Mouse (Mus musculus) neural tube, embryonic 13.5 days (tissue): ENCODE data around the gene Gba. TPM values are rescaled to one million over a fixed set of nuclear protein-coding genes. Genes with fewer than 3 reads are reported as not detected.

Experiments
- ATAC-seq: fragments of 200-750 bp; cut with Nextera tagmentation; 2 replicates; pipeline ENCODE4 v1.8.0; 2017; ENCODE audit warnings: low read depth, mild to moderate bottlenecking, moderate TSS enrichment, moderate library complexity
- H3K27ac ChIP-seq: fragments of 300-500 bp; sonication (generic); replicated peaks from 2 replicates; pipeline ENCODE4 v1.5.1; 2015; ENCODE audit warnings: moderate library complexity, mild to moderate bottlenecking, inconsistent platforms
- H3K27me3 ChIP-seq: fragments of 300-500 bp; sonication (generic); 2 replicates; pipeline ENCODE4 v1.6.1; 2015; ENCODE audit warnings: mild to moderate bottlenecking, inconsistent platforms
- H3K36me3 ChIP-seq: fragments of 300-500 bp; sonication (generic); 2 replicates; pipeline ENCODE4 v1.6.1; 2015; ENCODE audit warnings: mild to moderate bottlenecking, inconsistent platforms
- H3K4me1 ChIP-seq: fragments of 300-500 bp; sonication (generic); replicated peaks from 2 replicates; pipeline ENCODE4 v1.6.1; 2015; ENCODE audit warnings: inconsistent platforms
- H3K4me2 ChIP-seq: fragments of 300-500 bp; sonication (generic); 2 replicates; pipeline ENCODE4 v1.6.1; 2015; ENCODE audit warnings: inconsistent platforms, mild to moderate bottlenecking, moderate library complexity
- H3K4me3 ChIP-seq: fragments of 300-500 bp; sonication (generic); 2 replicates; pipeline ENCODE4 v1.5.1; 2015; ENCODE audit warnings: mild to moderate bottlenecking, inconsistent platforms
- H3K9ac ChIP-seq: fragments of 300-500 bp; sonication (generic); 2 replicates; pipeline ENCODE4 v1.6.1; 2015; ENCODE audit warnings: moderate library complexity, mild to moderate bottlenecking, inconsistent platforms
- H3K9me3 ChIP-seq: fragments of 300-500 bp; sonication (generic); 2 replicates; pipeline ENCODE4 v1.6.1; 2016; ENCODE audit warnings: inconsistent platforms
- WGBS: fragments of 180-500 bp; shearing (Covaris S2); methylation state at CpG from one replicate; pipeline ENCODE4 v1.1.7; 2015; 5-methylcytosine and 5-hydroxymethylcytosine counted together
- polyA plus RNA-seq: library from polyadenylated mRNA; unstranded; fragments of >200 nt; fragmentation: Nextera tagmentation; extraction: Ambion mirVana; gene quantifications from 2 replicates; pipeline ENCODE4 v1.2.1, GENCODE M21; 2015

Gene Gba
- polyA plus RNA-seq, 1 experiment from 2014 or later = 50.0 TPM

DNA sequence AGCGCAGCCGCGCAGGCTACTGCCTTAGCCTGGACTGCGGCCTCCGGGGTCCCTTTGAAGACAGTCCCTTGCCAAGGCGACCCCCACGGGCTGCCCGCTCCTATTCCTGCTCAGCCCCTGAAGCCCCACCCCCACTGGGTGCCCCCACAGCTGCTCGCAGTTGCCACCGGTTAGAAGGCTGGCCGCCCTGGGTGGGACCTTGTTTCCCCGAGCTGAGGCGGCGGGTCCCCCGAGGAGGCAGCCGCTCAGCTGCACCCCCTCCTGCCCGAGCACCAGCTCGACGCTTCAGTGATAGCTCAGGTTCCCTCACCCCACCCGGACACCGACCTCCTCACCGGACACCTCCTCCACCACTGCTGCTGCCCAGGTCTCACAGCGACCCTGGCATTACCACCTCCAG lies 15.5 kb upstream of the Gba start:
- Histone ChIP-seq H3K4me2 (no peak overlapping the region), H3K36me3 (peaks cover 37% of the 10 kb centered on the region), H3K9me3 (no peaks in the 10 kb centered on the region), H3K27me3 (no peaks in the 10 kb centered on the region), H3K4me3 (no peak overlapping the region), H3K9ac (peak overlapping the region; percentile 5; the same call in 1 of the 2 replicates), H3K27ac (no peak overlapping the region), H3K4me1 (peaks cover 29% of the 10 kb centered on the region)
- 46% methylated on average over 23 of the region's 23 CpGs for WGBS
- ATAC-seq = no peak

DNA sequence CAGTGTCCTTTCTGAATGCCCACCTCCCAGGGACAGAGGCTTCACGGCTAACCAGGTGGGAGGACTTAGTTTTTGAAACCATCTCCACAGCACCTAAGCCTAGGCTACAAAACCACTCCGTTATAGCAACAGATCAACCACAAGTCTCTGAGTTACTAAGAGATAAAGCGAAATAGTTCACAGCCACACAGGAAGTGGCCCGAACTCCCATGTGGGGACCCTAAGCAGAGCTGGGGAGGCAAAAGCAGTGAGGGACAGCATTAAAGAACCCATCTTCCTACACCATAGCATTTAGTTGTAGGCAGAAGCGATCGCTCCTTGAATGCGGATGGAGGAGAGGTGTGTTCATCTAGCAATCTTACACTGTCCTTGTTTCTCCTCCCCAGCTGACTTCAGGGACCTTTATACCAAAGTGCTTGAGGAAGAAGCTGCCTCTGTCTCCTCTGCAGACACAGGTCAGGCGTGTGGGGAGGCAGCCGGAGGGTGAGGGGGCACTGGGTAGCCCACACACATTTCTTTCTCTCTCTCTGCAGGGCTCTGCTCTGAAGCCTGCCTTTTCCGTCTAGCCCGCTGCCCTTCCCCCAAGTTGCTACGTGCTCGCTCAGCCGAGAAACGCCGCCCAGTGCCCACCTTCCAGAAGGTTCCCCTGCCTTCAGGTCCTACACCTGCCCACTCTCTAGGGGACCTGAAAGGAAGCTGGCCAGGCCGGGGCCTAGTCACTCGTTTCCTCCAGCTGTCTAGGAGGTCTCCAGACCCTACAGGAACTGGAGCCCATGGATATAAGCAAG lies 14.8 kb upstream of the Gba start:
- H3K27me3 ChIP-seq = no peaks in the 10 kb centered on the region
- no peak overlapping the region for H3K4me3 ChIP-seq
- peaks cover 32% of the 10 kb centered on the region for H3K36me3 ChIP-seq
- WGBS = 77% methylated on average over 18 of the region's 18 CpGs
- H3K9me3 ChIP-seq = no peaks in the 10 kb centered on the region
- no peak overlapping the region for H3K4me2 ChIP-seq
- no peak overlapping the region for H3K27ac ChIP-seq
- no peak overlapping the region for H3K9ac ChIP-seq
- ATAC-seq = no peak
- H3K4me1 ChIP-seq = peaks cover 25% of the 10 kb centered on the region

DNA sequence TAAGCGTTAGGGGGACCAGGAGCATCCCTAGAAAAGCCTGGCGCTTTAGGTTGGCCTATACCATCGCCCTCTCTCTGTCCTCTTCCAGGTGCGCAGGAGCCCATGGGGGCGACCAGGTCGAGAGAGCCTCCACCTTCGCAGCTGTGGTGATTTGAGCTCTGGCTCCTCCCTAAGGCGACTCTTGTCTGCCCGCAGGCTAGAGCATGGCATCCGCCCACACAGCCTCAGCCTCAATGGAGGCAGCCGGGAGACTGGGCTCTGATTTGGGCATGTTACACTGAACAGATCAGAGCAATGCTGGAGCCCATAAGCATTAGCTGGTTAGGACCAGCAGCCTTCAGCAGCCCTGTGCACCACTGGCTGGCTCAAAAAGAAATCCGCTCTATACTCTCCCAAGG lies 14.3 kb upstream of the Gba start:
- H3K27ac ChIP-seq = no peak overlapping the region
- peaks cover 23% of the 10 kb centered on the region for H3K4me1 ChIP-seq
- no peaks in the 10 kb centered on the region for H3K27me3 ChIP-seq
- WGBS = 71% methylated on average over 12 of the region's 12 CpGs
- no peak overlapping the region for H3K4me3 ChIP-seq
- H3K9me3 ChIP-seq = no peaks in the 10 kb centered on the region
- no peak for ATAC-seq
- no peak overlapping the region for H3K9ac ChIP-seq
- no peak overlapping the region for H3K4me2 ChIP-seq
- peaks cover 32% of the 10 kb centered on the region for H3K36me3 ChIP-seq

DNA sequence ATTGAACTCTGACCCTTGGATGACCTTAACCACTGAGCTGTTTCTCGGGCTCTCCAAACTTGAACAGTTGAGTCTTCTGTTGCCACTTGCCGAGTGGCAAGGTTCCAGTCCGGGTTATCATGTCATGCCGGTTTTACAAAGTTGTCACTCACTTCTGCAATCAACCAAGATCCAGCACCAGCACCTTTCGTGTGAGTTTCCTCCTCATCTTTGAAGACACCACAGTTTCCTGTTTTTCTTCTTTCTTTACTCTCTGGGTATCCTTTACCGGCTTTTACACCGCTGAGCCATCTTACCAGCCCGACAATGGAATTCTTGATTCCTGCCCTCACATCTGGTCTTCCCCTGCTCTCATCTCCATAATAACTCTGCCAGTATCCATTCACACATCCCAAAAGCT lies 12.3 kb upstream of the Gba start:
- peaks cover 32% of the 10 kb centered on the region for H3K36me3 ChIP-seq
- peaks cover 4% of the 10 kb centered on the region for H3K4me1 ChIP-seq
- H3K9me3 ChIP-seq = no peaks in the 10 kb centered on the region
- no peak overlapping the region for H3K4me2 ChIP-seq
- H3K4me3 ChIP-seq = no peak overlapping the region
- no peaks in the 10 kb centered on the region for H3K27me3 ChIP-seq
- no peak overlapping the region for H3K9ac ChIP-seq
- H3K27ac ChIP-seq = no peak overlapping the region
- WGBS = 84% methylated on average over 8 of the region's 8 CpGs
- ATAC-seq = no peak

DNA sequence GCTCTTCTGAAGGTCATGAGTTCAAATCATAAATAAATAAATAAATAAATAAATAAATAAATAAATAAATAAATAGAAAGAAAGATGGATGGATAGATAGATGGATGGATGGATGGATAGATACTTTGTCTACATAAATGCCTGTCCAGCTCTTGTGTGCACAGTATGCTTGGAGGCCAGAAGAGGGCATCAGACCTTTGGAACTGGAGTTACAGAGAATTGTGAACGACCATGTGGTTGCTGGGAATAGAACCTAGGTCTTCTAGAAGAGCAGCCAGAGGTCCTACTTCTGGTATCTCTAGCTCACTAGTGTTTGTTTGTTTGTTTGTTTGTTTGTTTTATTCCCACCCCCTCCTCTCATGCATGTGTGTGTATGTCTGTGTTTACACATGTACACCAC lies 9.4 kb upstream of the Gba start:
- Histone ChIP-seq H3K27ac (no peak overlapping the region), H3K4me2 (no peak overlapping the region), H3K9ac (no peak overlapping the region), H3K36me3 (peaks cover 10% of the 10 kb centered on the region), H3K9me3 (no peaks in the 10 kb centered on the region), H3K4me1 (peaks cover 13% of the 10 kb centered on the region), H3K27me3 (no peaks in the 10 kb centered on the region), H3K4me3 (no peak overlapping the region)
- ATAC-seq = no peak
- 79% methylated on average over 1 of the region's 1 CpGs for WGBS

DNA sequence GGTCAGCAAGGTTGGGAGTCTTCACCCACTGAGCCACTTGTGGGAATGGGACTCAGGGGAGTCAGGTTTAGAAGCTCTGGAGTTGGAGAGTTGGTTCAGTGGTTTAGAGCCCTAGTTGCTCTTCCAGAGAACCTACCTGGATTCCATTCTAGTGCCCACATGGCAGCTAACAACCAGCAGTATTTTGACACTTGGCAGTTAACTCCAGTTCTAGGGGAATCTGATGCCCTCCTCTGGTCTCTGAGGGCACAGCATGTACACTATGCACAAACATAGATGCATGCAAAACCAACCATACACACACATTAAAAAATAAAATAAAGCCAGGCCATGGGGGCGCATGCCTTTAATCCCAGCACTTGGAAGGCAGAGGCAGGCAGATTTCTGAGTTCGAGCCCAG lies 8.9 kb upstream of the Gba start:
- Histone ChIP-seq H3K9ac (no peak overlapping the region), H3K27ac (no peak overlapping the region), H3K36me3 (peaks cover 5% of the 10 kb centered on the region; the same call in 1 of the 2 replicates), H3K4me2 (no peak overlapping the region), H3K4me3 (no peak overlapping the region), H3K4me1 (peaks cover 13% of the 10 kb centered on the region), H3K9me3 (no peaks in the 10 kb centered on the region), H3K27me3 (no peaks in the 10 kb centered on the region)
- no peak for ATAC-seq
- 92% methylated on average over 2 of the region's 2 CpGs for WGBS

DNA sequence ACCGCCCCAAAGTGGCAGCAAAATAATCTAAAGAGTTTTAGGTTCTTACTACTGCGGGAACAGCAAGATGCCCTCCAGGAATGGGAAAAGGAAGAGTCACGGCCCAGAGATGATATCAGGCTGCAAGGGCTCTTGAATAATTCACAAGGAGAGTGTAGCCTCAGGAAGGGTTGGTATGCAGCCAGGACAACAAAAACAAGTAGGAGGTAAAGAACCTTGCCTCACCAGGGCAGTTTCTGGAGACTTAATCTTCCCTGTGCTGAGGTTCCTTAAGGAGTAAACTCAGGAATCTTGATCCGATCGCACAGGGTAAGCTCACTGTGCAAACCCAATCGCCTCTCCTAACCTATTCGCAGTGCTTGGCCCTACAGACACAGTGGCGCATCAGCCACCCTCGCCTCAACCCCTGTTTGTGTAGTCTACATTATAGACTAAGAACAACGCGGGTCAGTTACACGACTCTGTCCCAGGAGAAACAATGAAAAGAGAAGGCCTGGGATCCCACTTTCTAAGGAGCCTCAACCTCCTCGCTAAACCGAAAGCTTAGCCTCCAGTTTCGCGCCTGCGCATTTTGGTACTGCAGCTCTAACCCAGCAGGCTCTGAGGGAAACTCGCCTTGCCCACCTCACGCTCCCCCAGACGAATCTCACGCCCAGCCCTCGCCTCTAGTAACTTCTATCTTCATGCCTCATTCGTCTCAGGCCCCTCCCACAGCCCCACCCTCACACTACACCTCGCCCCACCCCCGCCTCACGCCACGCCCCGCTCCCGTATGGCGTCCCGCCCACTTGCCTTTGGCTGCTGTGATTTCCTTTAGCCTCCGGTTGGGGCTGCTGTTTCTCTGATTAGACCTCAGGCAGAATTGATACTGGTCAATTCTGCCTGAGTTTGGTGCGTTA lies 6.5 kb upstream of the Gba start:
- Histone ChIP-seq H3K9ac (peak overlapping the region; percentile 72), H3K27me3 (no peaks in the 10 kb centered on the region), H3K4me2 (peak overlapping the region; percentile 64), H3K4me1 (peaks cover 13% of the 10 kb centered on the region), H3K27ac (peak overlapping the region; percentile 82), H3K36me3 (no peaks in the 10 kb centered on the region), H3K9me3 (no peaks in the 10 kb centered on the region), H3K4me3 (peak overlapping the region; percentile 41)
- 8% methylated on average over 33 of the region's 33 CpGs for WGBS
- peak; percentile 98 for ATAC-seq

DNA sequence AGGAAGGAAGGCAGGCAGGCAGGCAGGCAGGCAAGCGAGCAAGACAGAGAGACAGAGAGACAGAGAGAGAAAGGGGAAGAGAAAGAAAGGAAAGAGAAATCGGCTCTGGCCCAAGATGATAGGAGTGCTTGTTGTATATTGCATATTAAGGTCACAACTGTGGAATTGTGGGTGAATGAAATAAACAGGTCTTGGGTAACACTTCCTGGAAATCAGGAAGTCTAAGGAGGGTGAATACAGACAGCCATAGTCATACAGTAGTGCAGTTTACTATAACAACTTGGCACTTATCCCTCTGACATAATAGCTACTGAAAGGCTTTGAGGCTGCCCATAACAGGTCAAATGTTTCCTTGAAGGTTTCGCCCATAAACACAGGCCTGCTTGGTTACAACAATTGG lies 2.9 kb upstream of the Gba start:
- H3K36me3 ChIP-seq = peaks cover 10% of the 10 kb centered on the region
- no peak overlapping the region for H3K4me3 ChIP-seq
- no peak overlapping the region for H3K4me2 ChIP-seq
- H3K4me1 ChIP-seq = peaks cover 24% of the 10 kb centered on the region
- no peak overlapping the region for H3K9ac ChIP-seq
- 85% methylated on average over 3 of the region's 3 CpGs for WGBS
- no peak for ATAC-seq
- no peak overlapping the region for H3K27ac ChIP-seq
- no peaks in the 10 kb centered on the region for H3K9me3 ChIP-seq
- H3K27me3 ChIP-seq = no peaks in the 10 kb centered on the region

DNA sequence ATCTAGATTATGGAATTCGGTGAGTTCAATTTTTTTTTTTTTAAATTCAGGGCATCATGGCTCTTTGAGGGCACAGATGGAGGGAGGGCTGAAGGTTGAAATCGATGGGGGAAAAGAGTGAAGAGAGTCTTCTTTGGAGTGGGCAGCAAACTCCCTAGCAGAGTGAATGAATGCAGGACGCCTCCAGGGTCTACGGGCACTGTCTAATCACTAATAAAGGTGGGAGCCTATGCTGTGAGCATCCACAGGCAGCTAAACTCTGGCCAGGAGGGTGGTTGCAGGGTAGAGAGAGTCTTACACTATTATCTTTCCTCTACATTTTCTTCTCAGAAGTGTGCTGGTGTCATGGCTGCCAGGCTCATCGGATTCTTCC lies 400 bp downstream of the Gba start:
- Histone ChIP-seq H3K36me3 (peaks cover 43% of the 10 kb centered on the region), H3K27me3 (no peaks in the 10 kb centered on the region), H3K4me1 (peaks cover 11% of the 10 kb centered on the region), H3K27ac (no peak overlapping the region), H3K9ac (peak overlapping the region; percentile 76), H3K9me3 (no peaks in the 10 kb centered on the region), H3K4me2 (peak overlapping the region; percentile 73), H3K4me3 (peak overlapping the region; percentile 54)
- 33% methylated on average over 5 of the region's 5 CpGs for WGBS
- peak; percentile 47; the same call in 1 of the 2 replicates for ATAC-seq

DNA sequence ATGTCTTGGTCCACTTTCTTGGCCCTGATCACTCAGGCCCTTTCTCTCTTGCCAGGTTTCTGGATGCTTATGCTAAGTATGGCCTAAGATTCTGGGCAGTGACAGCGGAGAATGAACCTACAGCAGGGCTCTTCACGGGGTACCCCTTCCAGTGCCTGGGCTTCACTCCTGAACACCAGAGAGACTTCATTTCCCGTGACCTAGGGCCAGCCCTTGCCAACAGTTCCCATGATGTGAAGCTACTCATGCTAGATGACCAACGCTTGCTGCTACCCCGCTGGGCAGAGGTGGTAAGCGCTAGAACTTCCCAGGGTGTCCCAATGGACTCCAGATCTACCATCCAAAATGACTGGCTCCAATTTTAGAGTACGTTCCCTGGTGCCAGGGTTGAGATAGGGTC lies 3.4 kb downstream of the Gba start:
- Histone ChIP-seq H3K27me3 (no peaks in the 10 kb centered on the region), H3K4me1 (peaks cover 11% of the 10 kb centered on the region), H3K9ac (no peak overlapping the region), H3K36me3 (peaks cover 73% of the 10 kb centered on the region), H3K27ac (no peak overlapping the region), H3K4me2 (no peak overlapping the region), H3K9me3 (no peaks in the 10 kb centered on the region), H3K4me3 (no peak overlapping the region)
- 93% methylated on average over 7 of the region's 7 CpGs for WGBS
- no peak for ATAC-seq

DNA sequence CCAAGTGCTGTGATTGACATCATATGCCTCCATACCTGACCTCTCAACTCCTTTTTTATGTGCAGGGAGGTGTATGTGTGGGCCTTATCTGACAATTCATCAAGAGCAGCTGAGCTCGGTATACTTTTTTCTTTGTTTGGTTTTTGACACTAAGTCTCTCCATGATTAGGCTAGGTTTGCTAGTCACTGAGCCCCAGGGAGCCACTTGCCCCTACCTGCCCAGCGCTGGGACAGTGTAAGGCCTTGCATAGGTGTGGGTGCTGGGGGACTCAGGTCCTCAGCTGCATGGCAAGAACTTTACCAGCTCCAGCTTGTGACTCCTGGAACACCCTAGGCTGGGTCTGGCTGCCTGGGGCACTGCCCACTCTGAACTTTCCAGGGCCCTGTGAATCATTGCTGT lies 4.0 kb downstream of the Gba start:
- no peak overlapping the region for H3K9ac ChIP-seq
- no peak overlapping the region for H3K4me3 ChIP-seq
- ATAC-seq = no peak
- peaks cover 73% of the 10 kb centered on the region for H3K36me3 ChIP-seq
- 94% methylated on average over 2 of the region's 2 CpGs for WGBS
- peaks cover 14% of the 10 kb centered on the region for H3K4me1 ChIP-seq
- no peak overlapping the region for H3K4me2 ChIP-seq
- H3K9me3 ChIP-seq = no peaks in the 10 kb centered on the region
- H3K27ac ChIP-seq = no peak overlapping the region
- no peaks in the 10 kb centered on the region for H3K27me3 ChIP-seq

DNA sequence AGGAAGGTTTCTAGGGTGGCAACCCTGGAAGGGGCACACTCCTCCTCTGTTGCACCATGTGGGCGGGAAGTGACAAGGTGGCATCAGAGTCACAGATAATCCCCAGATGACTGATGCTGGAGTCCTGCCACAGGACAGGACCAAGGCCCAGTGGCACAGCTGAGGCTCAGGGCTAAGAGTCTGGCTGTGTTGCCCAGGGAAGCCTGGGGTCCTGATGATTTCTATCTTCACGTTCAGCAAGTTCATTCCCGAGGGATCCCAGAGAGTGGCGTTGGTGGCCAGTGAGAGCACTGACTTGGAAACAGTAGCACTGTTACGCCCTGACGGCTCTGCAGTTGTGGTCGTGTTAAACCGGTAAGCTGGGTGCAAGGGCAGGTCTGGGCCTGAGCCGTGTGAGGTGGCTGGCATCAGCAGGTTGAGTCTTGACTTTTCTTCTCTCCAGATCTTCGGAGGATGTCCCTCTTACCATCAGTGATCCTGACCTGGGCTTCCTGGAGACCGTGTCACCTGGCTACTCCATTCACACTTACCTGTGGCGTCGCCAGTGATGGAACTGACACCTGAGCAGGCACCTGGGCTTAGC lies 5.4 kb downstream of the Gba start:
- no peak overlapping the region for H3K4me3 ChIP-seq
- H3K27ac ChIP-seq = no peak overlapping the region
- H3K4me2 ChIP-seq = no peak overlapping the region
- no peaks in the 10 kb centered on the region for H3K9me3 ChIP-seq
- no peaks in the 10 kb centered on the region for H3K27me3 ChIP-seq
- H3K9ac ChIP-seq = no peak overlapping the region
- 93% methylated on average over 13 of the region's 13 CpGs for WGBS
- peaks cover 73% of the 10 kb centered on the region for H3K36me3 ChIP-seq
- peaks cover 25% of the 10 kb centered on the region for H3K4me1 ChIP-seq
- no peak for ATAC-seq
